Mouse (Mus musculus): ENCODE data around the gene Cyp2t4.

- no peak for TF ChIP-seq CTCF (IDR thresholded peaks at IDR 0.05; ENCODE audit: low read depth, low read length)
- no peak for TF ChIP-seq POLR2A (IDR thresholded peaks at IDR 0.05; ENCODE audit: extremely low read depth, insufficient read depth, low read length)
Observed at GRCm38 (mm10) chr7:27111038-27111437, 42.5 kb upstream of the Cyp2t4 start.
